Mouse (Mus musculus): ENCODE results near the gene Aldh9a1. TPM values are rescaled to one million over a fixed set of nuclear protein-coding genes. Genes with fewer than 3 reads are reported as not detected.

Aldh9a1 gene
- polyA plus RNA-seq, 1 experiment from 2014 or later = 185 TPM

- Histone ChIP-seq H3K4me3 (ENCODE audit: low read depth, low read length) (no peak overlapping the region), H3K9ac (ENCODE audit: low read depth, low read length) (no peak overlapping the region), H3K9me3 (ENCODE audit: control insufficient read depth) (no peaks in the 10 kb centered on the region), H3K27ac (ENCODE audit: low read depth, low read length) (no peak overlapping the region; the same call in 1 of the 2 replicates), H3K27me3 (replicated peaks; ENCODE audit: control insufficient read depth, insufficient read depth, low read length) (no peaks in the 10 kb centered on the region), H3K4me1 (replicated peaks; ENCODE audit: control insufficient read depth, insufficient read depth, low read length) (no peaks in the 10 kb centered on the region), H3K36me3 (ENCODE audit: control insufficient read depth, insufficient read depth) (peaks cover 77% of the 10 kb centered on the region), H3K4me2 (replicated peaks; ENCODE audit: low read depth) (no peak overlapping the region)
- ATAC-seq = no peak
- no peak for TF ChIP-seq CTCF (IDR thresholded peaks at IDR 0.05; ENCODE audit: low read depth)
- WGBS = 78% methylated on average over 5 of the region's 5 CpGs
Measured at GRCm38 (mm10) chr1:167363322-167363721, 13.5 kb downstream of the Aldh9a1 start.

GRCm38 (mm10) chr1:167365808-167366207 lies 16.0 kb downstream of the Aldh9a1 start:
- no peak overlapping the region for H3K4me2 ChIP-seq (replicated peaks; ENCODE audit: low read depth)
- H3K27me3 ChIP-seq (replicated peaks; ENCODE audit: control insufficient read depth, insufficient read depth, low read length) = no peaks in the 10 kb centered on the region
- WGBS = 74% methylated on average over 7 of the region's 7 CpGs
- no peak for TF ChIP-seq CTCF (IDR thresholded peaks at IDR 0.05; ENCODE audit: low read depth)
- no peak overlapping the region for H3K4me3 ChIP-seq (ENCODE audit: low read depth, low read length)
- no peaks in the 10 kb centered on the region for H3K9me3 ChIP-seq (ENCODE audit: control insufficient read depth)
- peaks cover 65% of the 10 kb centered on the region for H3K36me3 ChIP-seq (ENCODE audit: control insufficient read depth, insufficient read depth)
- no peak overlapping the region for H3K9ac ChIP-seq (ENCODE audit: low read depth, low read length)
- H3K27ac ChIP-seq (ENCODE audit: low read depth, low read length) = no peak overlapping the region
- H3K4me1 ChIP-seq (replicated peaks; ENCODE audit: control insufficient read depth, insufficient read depth, low read length) = no peaks in the 10 kb centered on the region
- peak; percentile 15; the same call in 1 of the 2 replicates for ATAC-seq

- H3K4me1 ChIP-seq (replicated peaks; ENCODE audit: control insufficient read depth, insufficient read depth, low read length) = no peaks in the 10 kb centered on the region
- peaks cover 61% of the 10 kb centered on the region for H3K36me3 ChIP-seq (ENCODE audit: control insufficient read depth, insufficient read depth)
- no peak for ATAC-seq
- H3K4me3 ChIP-seq (ENCODE audit: low read depth, low read length) = no peak overlapping the region
- TF ChIP-seq CTCF (IDR thresholded peaks at IDR 0.05; ENCODE audit: low read depth) = no peak
- H3K9me3 ChIP-seq (ENCODE audit: control insufficient read depth) = no peaks in the 10 kb centered on the region
- H3K4me2 ChIP-seq (replicated peaks; ENCODE audit: low read depth) = no peak overlapping the region
- WGBS = 81% methylated on average over 6 of the region's 6 CpGs
- H3K27me3 ChIP-seq (replicated peaks; ENCODE audit: control insufficient read depth, insufficient read depth, low read length) = no peaks in the 10 kb centered on the region
- no peak overlapping the region for H3K27ac ChIP-seq (ENCODE audit: low read depth, low read length)
- no peak overlapping the region for H3K9ac ChIP-seq (ENCODE audit: low read depth, low read length)
Measured at GRCm38 (mm10) chr1:167366621-167367020, 16.8 kb downstream of the Aldh9a1 start.

GRCm38 (mm10) chr1:167368018-167368417 lies 18.2 kb downstream of the Aldh9a1 start:
- Histone ChIP-seq H3K9ac (ENCODE audit: low read depth, low read length) (no peak overlapping the region), H3K4me3 (ENCODE audit: low read depth, low read length) (no peak overlapping the region), H3K4me2 (replicated peaks; ENCODE audit: low read depth) (no peak overlapping the region), H3K27ac (ENCODE audit: low read depth, low read length) (no peak overlapping the region), H3K9me3 (ENCODE audit: control insufficient read depth) (no peaks in the 10 kb centered on the region), H3K36me3 (ENCODE audit: control insufficient read depth, insufficient read depth) (peaks cover 63% of the 10 kb centered on the region), H3K27me3 (replicated peaks; ENCODE audit: control insufficient read depth, insufficient read depth, low read length) (no peaks in the 10 kb centered on the region), H3K4me1 (replicated peaks; ENCODE audit: control insufficient read depth, insufficient read depth, low read length) (no peaks in the 10 kb centered on the region)
- WGBS = 77% methylated on average over 4 of the region's 4 CpGs
- ATAC-seq = no peak
- TF ChIP-seq CTCF (IDR thresholded peaks at IDR 0.05; ENCODE audit: low read depth) = no peak

- H3K9ac ChIP-seq (ENCODE audit: low read depth, low read length) = no peak overlapping the region
- no peak overlapping the region for H3K27ac ChIP-seq (ENCODE audit: low read depth, low read length)
- no peaks in the 10 kb centered on the region for H3K27me3 ChIP-seq (replicated peaks; ENCODE audit: control insufficient read depth, insufficient read depth, low read length)
- no peaks in the 10 kb centered on the region for H3K4me1 ChIP-seq (replicated peaks; ENCODE audit: control insufficient read depth, insufficient read depth, low read length)
- TF ChIP-seq CTCF (IDR thresholded peaks at IDR 0.05; ENCODE audit: low read depth) = 0 out of 2 replicates have a peak, but pooled peaks have one; percentile 14
- peaks cover 58% of the 10 kb centered on the region for H3K36me3 ChIP-seq (ENCODE audit: control insufficient read depth, insufficient read depth)
- H3K4me3 ChIP-seq (ENCODE audit: low read depth, low read length) = no peak overlapping the region
- 61% methylated on average over 7 of the region's 7 CpGs for WGBS
- peak; percentile 44; the same call in 1 of the 2 replicates for ATAC-seq
- no peaks in the 10 kb centered on the region for H3K9me3 ChIP-seq (ENCODE audit: control insufficient read depth)
- H3K4me2 ChIP-seq (replicated peaks; ENCODE audit: low read depth) = no peak overlapping the region
Measured at GRCm38 (mm10) chr1:167368513-167368912, 18.7 kb downstream of the Aldh9a1 start.

GRCm38 (mm10) chr1:167369905-167370304 lies 20.1 kb downstream of the Aldh9a1 start:
- ATAC-seq = peak; percentile 44
- Histone ChIP-seq H3K9me3 (ENCODE audit: control insufficient read depth) (no peaks in the 10 kb centered on the region), H3K4me2 (replicated peaks; ENCODE audit: low read depth) (no peak overlapping the region), H3K9ac (ENCODE audit: low read depth, low read length) (no peak overlapping the region), H3K36me3 (ENCODE audit: control insufficient read depth, insufficient read depth) (peaks cover 53% of the 10 kb centered on the region), H3K27ac (ENCODE audit: low read depth, low read length) (no peak overlapping the region), H3K4me1 (replicated peaks; ENCODE audit: control insufficient read depth, insufficient read depth, low read length) (no peaks in the 10 kb centered on the region), H3K4me3 (ENCODE audit: low read depth, low read length) (no peak overlapping the region), H3K27me3 (replicated peaks; ENCODE audit: control insufficient read depth, insufficient read depth, low read length) (no peaks in the 10 kb centered on the region)
- TF ChIP-seq CTCF (IDR thresholded peaks at IDR 0.05; ENCODE audit: low read depth) = peak; percentile 100
- 9% methylated on average over 7 of the region's 7 CpGs for WGBS

- no peak for TF ChIP-seq CTCF (IDR thresholded peaks at IDR 0.05; ENCODE audit: low read depth)
- no peak overlapping the region for H3K27ac ChIP-seq (ENCODE audit: low read depth, low read length)
- no peak overlapping the region for H3K4me2 ChIP-seq (replicated peaks; ENCODE audit: low read depth)
- H3K27me3 ChIP-seq (replicated peaks; ENCODE audit: control insufficient read depth, insufficient read depth, low read length) = no peaks in the 10 kb centered on the region
- H3K9me3 ChIP-seq (ENCODE audit: control insufficient read depth) = no peaks in the 10 kb centered on the region
- no peak overlapping the region for H3K9ac ChIP-seq (ENCODE audit: low read depth, low read length)
- WGBS = 94% methylated on average over 7 of the region's 7 CpGs
- H3K4me1 ChIP-seq (replicated peaks; ENCODE audit: control insufficient read depth, insufficient read depth, low read length) = 0 out of 2 replicates have a peak, but pooled peaks cover 4% of the 10 kb centered on the region
- ATAC-seq = no peak
- no peak overlapping the region for H3K4me3 ChIP-seq (ENCODE audit: low read depth, low read length)
- peaks cover 45% of the 10 kb centered on the region for H3K36me3 ChIP-seq (ENCODE audit: control insufficient read depth, insufficient read depth)
Measured at GRCm38 (mm10) chr1:167372739-167373138, 22.9 kb downstream of the Aldh9a1 start.
